Mouse (Mus musculus) liver, embryonic 14.5 days (tissue): ENCODE measurements at regions not wholly inside any gene's neighbourhood (a gene's known extent, or its start where the extent isn't known, plus 50 kb on each side); places are given as distances from the start of the nearest gene placed in this dataset.

Experiments used
- ATAC-seq: fragments of 200-750 bp; cut with Nextera tagmentation; 2 replicates; pipeline ENCODE4 v1.8.0; 2017; ENCODE audit warnings: moderate number of reproducible peaks, mild to moderate bottlenecking, moderate library complexity; ENCODE audit not compliant: insufficient read depth
- DNase-seq, 3 experiments: peaks; one replicate each; pipeline ENCODE4 v3.0.0-alpha.2; 2012 to 2013; ENCODE audit warnings: low read depth in 3 of 3, low spot score in 3 of 3
- H3K27ac ChIP-seq: fragments of 300-500 bp; sonication (generic); 2 replicates; pipeline ENCODE4 v1.5.1; 2014; ENCODE audit warnings: moderate library complexity, mild to moderate bottlenecking, control low read depth, inconsistent platforms
- H3K27me3 ChIP-seq: fragments of 300-500 bp; sonication (generic); 2 replicates; pipeline ENCODE4 v1.6.1; 2014; ENCODE audit warnings: mild to moderate bottlenecking, low read length, moderate library complexity; ENCODE audit not compliant: control insufficient read depth, insufficient read depth
- H3K36me3 ChIP-seq: fragments of 300-500 bp; sonication (generic); replicated peaks from 2 replicates; pipeline ENCODE4 v1.6.1; 2014; ENCODE audit warnings: low read depth; ENCODE audit not compliant: control insufficient read depth, insufficient read depth
- H3K4me1 ChIP-seq, 2 experiments: fragments of 200-500 bp in 1 of 2; fragments of 300-500 bp in 1 of 2; sonication (generic) in 1 of 2; replicated peaks; 2 replicates each; pipeline ENCODE4 v1.6.1; 2012 to 2014; ENCODE audit warnings: antibody characterized with exemption in 1 of 2, inconsistent platforms in 1 of 2, low read length in 1 of 2; ENCODE audit not compliant: control insufficient read depth in 2 of 2, insufficient read depth in 2 of 2
- H3K4me2 ChIP-seq: fragments of 300-500 bp; sonication (generic); 2 replicates; pipeline ENCODE4 v1.6.1; 2014; ENCODE audit warnings: low read depth, mild to moderate bottlenecking, control low read depth, moderate library complexity
- H3K4me3 ChIP-seq, 2 experiments: fragments of 200-500 bp in 1 of 2; fragments of 300-500 bp in 1 of 2; sonication (generic) in 1 of 2; 2 replicates each; pipeline ENCODE4 v1.5.1; 2012 to 2014; ENCODE audit warnings: low read depth in 2 of 2, low read length in 2 of 2, mild to moderate bottlenecking in 2 of 2, control low read depth in 1 of 2, inconsistent platforms in 1 of 2, moderate library complexity in 1 of 2; ENCODE audit not compliant: insufficient read depth in 1 of 2
- H3K9ac ChIP-seq: fragments of 300-500 bp; sonication (generic); replicated peaks from 2 replicates; pipeline ENCODE4 v1.6.1; 2014; ENCODE audit warnings: mild to moderate bottlenecking, control low read depth, moderate library complexity
- H3K9me3 ChIP-seq: fragments of 300-500 bp; sonication (generic); 2 replicates; pipeline ENCODE4 v1.6.1; 2016; ENCODE audit warnings: low read length, mixed read lengths; ENCODE audit not compliant: control insufficient read depth
- CTCF ChIP-seq: IDR thresholded peaks from 2 replicates; pipeline ENCODE4 v1.5.1; 2016; ENCODE audit warnings: antibody characterized with exemption, low read depth, control low read depth
- EP300 ChIP-seq: IDR thresholded peaks from 2 replicates; pipeline ENCODE4 v1.6.1; 2016; ENCODE audit warnings: antibody characterized with exemption, low read depth
- WGBS: fragments of 180-500 bp; shearing (Covaris S2); extraction: QIAGEN DNeasy Blood & Tissue Kit; methylation state at CpG from one replicate; pipeline ENCODE4 v1.1.7; 2014; ENCODE audit not compliant: insufficient replicate concordance; 5-methylcytosine and 5-hydroxymethylcytosine counted together

GRCm38 (mm10) chr12:107700868-107701597, 212.6 kb downstream of the 3110018I06Rik start:
- no peak overlapping the region for H3K9ac ChIP-seq
- no peaks in the 10 kb centered on the region; a peak in 1 of 4 replicates for H3K4me1 ChIP-seq
- WGBS = 78% methylated on average over 19 of the region's 19 CpGs
- no peak overlapping the region for H3K4me2 ChIP-seq
- no peak for DNase-seq
- H3K4me3 ChIP-seq = no peak overlapping the region
- no peaks in the 10 kb centered on the region for H3K27me3 ChIP-seq
- TF ChIP-seq CTCF (no peak), EP300 (no peak)
- no peak for ATAC-seq
- no peaks in the 10 kb centered on the region for H3K36me3 ChIP-seq
- no peak overlapping the region for H3K27ac ChIP-seq
- H3K9me3 ChIP-seq = no peaks in the 10 kb centered on the region

- ATAC-seq (no peak), DNase-seq (no peak)
- Histone ChIP-seq H3K4me3 (no peak overlapping the region), H3K4me1 (no peaks in the 10 kb centered on the region), H3K4me2 (no peak overlapping the region), H3K27me3 (no peaks in the 10 kb centered on the region), H3K27ac (no peak overlapping the region), H3K9me3 (peaks cover 4% of the 10 kb centered on the region; the same call in 1 of the 2 replicates), H3K9ac (no peak overlapping the region), H3K36me3 (no peaks in the 10 kb centered on the region)
- 57% methylated on average over 6 of the region's 6 CpGs for WGBS
- TF ChIP-seq EP300 (no peak), CTCF (no peak)
Observed at GRCm38 (mm10) chr12:107708812-107709211, 220.4 kb downstream of the 3110018I06Rik start.

DNA sequence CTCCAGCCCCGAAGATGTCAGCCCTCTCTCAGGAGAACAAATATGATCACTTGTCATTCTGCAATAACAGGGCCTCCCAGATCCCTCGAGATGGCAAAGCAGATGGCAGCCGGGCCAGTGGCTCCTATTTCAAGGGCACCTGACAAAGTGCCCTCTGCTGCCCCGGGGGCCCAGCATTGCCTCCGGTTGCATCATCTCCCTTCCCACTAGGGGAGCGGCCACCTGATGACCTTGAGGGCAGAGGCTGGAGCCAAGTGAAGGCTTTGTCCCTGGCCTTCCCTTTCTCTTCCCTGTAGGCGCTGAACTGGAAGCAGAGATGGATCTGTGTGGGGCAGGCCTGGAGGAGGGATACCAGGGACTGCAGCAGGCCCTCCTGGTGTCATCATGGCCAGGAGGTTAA, 222.6 kb downstream of the 3110018I06Rik start:
- ATAC-seq = no peak
- 48% methylated on average over 7 of the region's 7 CpGs for WGBS
- DNase-seq = no peak
- TF ChIP-seq EP300 = no peak
- TF ChIP-seq CTCF = no peak
- Histone ChIP-seq H3K9me3 (peaks cover 4% of the 10 kb centered on the region; the same call in 1 of the 2 replicates), H3K4me2 (no peak overlapping the region), H3K4me1 (no peaks in the 10 kb centered on the region), H3K27ac (no peak overlapping the region), H3K9ac (no peak overlapping the region), H3K27me3 (no peaks in the 10 kb centered on the region), H3K4me3 (no peak overlapping the region), H3K36me3 (no peaks in the 10 kb centered on the region)

DNA sequence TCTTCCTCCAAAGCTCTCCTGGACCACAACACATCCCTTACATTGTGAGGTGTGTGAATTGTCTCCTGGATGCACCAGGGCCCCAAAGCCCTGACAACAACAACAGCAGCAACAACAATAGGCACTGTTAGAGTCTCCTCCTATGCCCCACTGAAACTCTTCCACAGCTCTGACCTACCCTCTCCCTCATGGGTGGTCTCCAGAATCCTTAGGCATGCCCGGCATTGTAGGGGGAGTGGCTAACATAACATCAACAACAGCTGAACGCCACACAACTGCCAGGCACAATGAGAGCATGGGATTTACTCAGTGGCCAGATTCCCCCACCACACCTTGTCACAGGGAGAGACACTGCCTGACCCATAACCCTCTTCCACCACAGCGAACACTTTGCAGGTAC, 223.2 kb downstream of the 3110018I06Rik start:
- Histone ChIP-seq H3K27ac (no peak overlapping the region), H3K4me2 (no peak overlapping the region), H3K4me1 (no peaks in the 10 kb centered on the region), H3K4me3 (no peak overlapping the region), H3K27me3 (no peaks in the 10 kb centered on the region), H3K9me3 (peaks cover 4% of the 10 kb centered on the region; the same call in 1 of the 2 replicates), H3K36me3 (no peaks in the 10 kb centered on the region), H3K9ac (no peak overlapping the region)
- TF ChIP-seq EP300 (no peak), CTCF (no peak)
- ATAC-seq (no peak), DNase-seq (no peak)
- WGBS = 44% methylated on average over 3 of the region's 3 CpGs

DNA sequence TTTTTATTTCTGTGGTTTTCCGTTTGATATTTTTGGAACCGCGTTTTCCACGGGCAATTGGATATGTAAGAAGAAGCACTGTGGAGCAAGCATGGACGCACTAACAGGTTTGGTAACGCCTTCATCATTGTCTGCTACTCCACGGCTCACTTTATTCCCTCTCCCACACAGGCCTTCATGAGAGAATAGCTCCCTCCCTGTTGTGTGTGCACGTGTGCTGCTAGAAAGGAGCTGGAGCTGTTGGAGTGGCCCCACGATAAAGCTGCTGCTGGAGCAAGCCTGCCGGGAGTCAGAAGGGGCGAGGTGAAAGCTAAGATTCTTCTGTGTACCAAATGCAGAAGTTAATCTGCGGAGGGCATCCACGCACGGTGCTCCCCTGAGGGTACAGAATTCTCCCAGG, 224.8 kb downstream of the 3110018I06Rik start:
- Histone ChIP-seq H3K4me2 (no peak overlapping the region), H3K4me1 (no peaks in the 10 kb centered on the region), H3K9ac (no peak overlapping the region), H3K9me3 (no peaks in the 10 kb centered on the region), H3K4me3 (no peak overlapping the region), H3K27me3 (no peaks in the 10 kb centered on the region), H3K27ac (no peak overlapping the region), H3K36me3 (no peaks in the 10 kb centered on the region)
- ATAC-seq (no peak), DNase-seq (no peak)
- 64% methylated on average over 14 of the region's 14 CpGs for WGBS
- TF ChIP-seq CTCF (no peak), EP300 (no peak)
